Mouse (Mus musculus) stomach, postnatal 0 days (tissue): ENCODE measurements around the gene Caln1. TPM values are rescaled to one million over a fixed set of nuclear protein-coding genes. Genes with fewer than 3 reads are reported as not detected.

Experiments used
- ATAC-seq: fragments of 200-750 bp; cut with Nextera tagmentation; 2 replicates; pipeline ENCODE4 v1.8.0; 2017; ENCODE audit not compliant: low FRiP score, low TSS enrichment
- DNase-seq: peaks from one replicate; pipeline ENCODE4 v3.0.0-alpha.2; 2016; ENCODE audit warnings: low spot score
- H3K27ac ChIP-seq: fragments of 300-500 bp; sonication (generic); replicated peaks from 2 replicates; pipeline ENCODE4 v1.5.1; 2014; ENCODE audit warnings: mild to moderate bottlenecking, control low read depth
- H3K27me3 ChIP-seq: fragments of 300-500 bp; sonication (generic); 2 replicates; pipeline ENCODE4 v1.6.1; 2014; ENCODE audit warnings: low read length; ENCODE audit not compliant: control insufficient read depth, insufficient read depth
- H3K36me3 ChIP-seq: fragments of 300-500 bp; sonication (generic); 2 replicates; pipeline ENCODE4 v1.6.1; 2014; ENCODE audit warnings: low read length, mixed read lengths; ENCODE audit not compliant: control insufficient read depth, insufficient read depth
- H3K4me1 ChIP-seq: fragments of 300-500 bp; sonication (generic); replicated peaks from 2 replicates; pipeline ENCODE4 v1.6.1; 2014; ENCODE audit warnings: antibody characterized with exemption; ENCODE audit not compliant: control insufficient read depth, insufficient read depth
- H3K4me2 ChIP-seq: fragments of 300-500 bp; sonication (generic); replicated peaks from 2 replicates; pipeline ENCODE4 v1.6.1; 2014; ENCODE audit warnings: low read depth, mild to moderate bottlenecking, control low read depth, moderate library complexity
- H3K4me3 ChIP-seq: fragments of 300-500 bp; sonication (generic); 2 replicates; pipeline ENCODE4 v1.5.1; 2014; ENCODE audit warnings: low read depth, low read length, control low read depth
- H3K9ac ChIP-seq: fragments of 300-500 bp; sonication (generic); 2 replicates; pipeline ENCODE4 v1.6.1; 2014; ENCODE audit warnings: mild to moderate bottlenecking, low read length, control low read depth, mixed read lengths
- H3K9me3 ChIP-seq: fragments of 300-500 bp; sonication (generic); 2 replicates; pipeline ENCODE4 v1.6.1; 2016; ENCODE audit warnings: low read length; ENCODE audit not compliant: control insufficient read depth
- CTCF ChIP-seq: IDR thresholded peaks from 2 replicates; pipeline ENCODE4 v1.5.1; 2016; ENCODE audit warnings: antibody characterized with exemption, low read depth, mild to moderate bottlenecking, moderate library complexity
- EP300 ChIP-seq: optimal IDR thresholded peaks from 2 replicates; pipeline ENCODE3; 2016; ENCODE audit warnings: antibody characterized with exemption
- WGBS: fragments of 180-500 bp; shearing (Covaris S2); extraction: QIAGEN DNeasy Blood & Tissue Kit; methylation state at CpG from one replicate; pipeline ENCODE4 v1.1.7; 2014; 5-methylcytosine and 5-hydroxymethylcytosine counted together
- polyA plus RNA-seq: library from polyadenylated mRNA; unstranded; fragments of >200 nt; fragmentation: Nextera tagmentation; extraction: Ambion mirVana; gene quantifications from 2 replicates; pipeline ENCODE4 v1.2.1, GENCODE M21; 2015

Gene Caln1
- polyA plus RNA-seq, 1 experiment from 2014 or later = 0.11 TPM

- no peak overlapping the region for H3K27ac ChIP-seq
- DNase-seq (no peak), ATAC-seq (no peak)
- H3K9me3 ChIP-seq = no peaks in the 10 kb centered on the region
- no peak overlapping the region for H3K4me2 ChIP-seq
- no peaks in the 10 kb centered on the region for H3K36me3 ChIP-seq
- no peak overlapping the region for H3K4me3 ChIP-seq
- no peaks in the 10 kb centered on the region for H3K27me3 ChIP-seq
- TF ChIP-seq CTCF = no peak
- TF ChIP-seq EP300 = no peak
- H3K9ac ChIP-seq = no peak overlapping the region
- 79% methylated on average over 13 of the region's 13 CpGs for WGBS
- no peaks in the 10 kb centered on the region for H3K4me1 ChIP-seq
Measured at GRCm38 (mm10) chr5:130742171-130742570, 372.9 kb downstream of the Caln1 start.

- no peaks in the 10 kb centered on the region for H3K4me1 ChIP-seq
- no peaks in the 10 kb centered on the region for H3K27me3 ChIP-seq
- no peak overlapping the region for H3K9ac ChIP-seq
- TF ChIP-seq EP300 (no peak), CTCF (peak; percentile 42)
- no peak for DNase-seq
- WGBS = 83% methylated on average over 3 of the region's 3 CpGs
- H3K9me3 ChIP-seq = no peaks in the 10 kb centered on the region
- no peak overlapping the region for H3K4me3 ChIP-seq
- H3K27ac ChIP-seq = no peak overlapping the region
- ATAC-seq = no peak
- no peak overlapping the region for H3K4me2 ChIP-seq
- no peaks in the 10 kb centered on the region for H3K36me3 ChIP-seq
Measured at GRCm38 (mm10) chr5:130757517-130757916, 388.3 kb downstream of the Caln1 start.

GRCm38 (mm10) chr5:130765784-130766183 lies 396.5 kb downstream of the Caln1 start:
- 95% methylated on average over 6 of the region's 6 CpGs for WGBS
- H3K27me3 ChIP-seq = no peaks in the 10 kb centered on the region

GRCm38 (mm10) chr5:130771061-130771741 lies 401.9 kb downstream of the Caln1 start:
- Histone ChIP-seq H3K27me3 (no peaks in the 10 kb centered on the region), H3K9ac (no peak overlapping the region), H3K4me3 (no peak overlapping the region), H3K4me2 (no peak overlapping the region), H3K4me1 (no peaks in the 10 kb centered on the region), H3K9me3 (no peaks in the 10 kb centered on the region), H3K36me3 (no peaks in the 10 kb centered on the region), H3K27ac (no peak overlapping the region)
- ATAC-seq (no peak), DNase-seq (no peak)
- TF ChIP-seq CTCF = no peak
- no peak for TF ChIP-seq EP300
- 77% methylated on average over 5 of the region's 5 CpGs for WGBS

More at GRCm38 (mm10) chr5:130765784-130766183, 396.5 kb downstream of the Caln1 start:
- no peak overlapping the region for H3K4me3 ChIP-seq
- no peak overlapping the region for H3K9ac ChIP-seq
- TF ChIP-seq EP300 (no peak), CTCF (no peak)
- no peaks in the 10 kb centered on the region for H3K9me3 ChIP-seq
- no peaks in the 10 kb centered on the region for H3K4me1 ChIP-seq
- no peaks in the 10 kb centered on the region for H3K36me3 ChIP-seq
- ATAC-seq = no peak
- no peak for DNase-seq
- H3K4me2 ChIP-seq = no peak overlapping the region
- H3K27ac ChIP-seq = no peak overlapping the region

GRCm38 (mm10) chr5:130772491-130772890 lies 403.2 kb downstream of the Caln1 start:
- Histone ChIP-seq H3K4me2 (no peak overlapping the region), H3K9me3 (no peaks in the 10 kb centered on the region), H3K36me3 (no peaks in the 10 kb centered on the region), H3K27ac (no peak overlapping the region), H3K9ac (no peak overlapping the region), H3K27me3 (no peaks in the 10 kb centered on the region), H3K4me1 (no peaks in the 10 kb centered on the region), H3K4me3 (no peak overlapping the region)
- ATAC-seq (no peak), DNase-seq (no peak)
- TF ChIP-seq CTCF (no peak), EP300 (no peak)
- WGBS = 85% methylated on average over 6 of the region's 6 CpGs

GRCm38 (mm10) chr5:130774946-130775345 lies 405.7 kb downstream of the Caln1 start:
- H3K4me3 ChIP-seq = no peak overlapping the region
- DNase-seq = no peak

More at GRCm38 (mm10) chr5:130774946-130775345, 405.7 kb downstream of the Caln1 start:
- Histone ChIP-seq H3K4me2 (no peak overlapping the region), H3K9me3 (no peaks in the 10 kb centered on the region), H3K4me1 (no peaks in the 10 kb centered on the region), H3K27me3 (no peaks in the 10 kb centered on the region), H3K27ac (no peak overlapping the region), H3K36me3 (no peaks in the 10 kb centered on the region), H3K9ac (no peak overlapping the region)
- WGBS = 84% methylated on average over 3 of the region's 3 CpGs
- TF ChIP-seq EP300 = no peak
- no peak for TF ChIP-seq CTCF
- ATAC-seq = no peak
